Mouse (Mus musculus) limb, embryonic 10.5 days (tissue): Measurements from ENCODE around the gene Cyb561d2. TPM values are rescaled to one million over a fixed set of nuclear protein-coding genes. Genes with fewer than 3 reads are reported as not detected.
"Not testable (repeated sequence)": the region's sequence is repeated elsewhere in the genome, so short reads cannot be mapped to it uniquely, and the experiment has no call there.

ENCODE experiments used
- DNase-seq: peaks from one replicate; pipeline ENCODE4 v3.0.0-alpha.2; 2017; ENCODE audit warnings: low spot score
- H3K27ac ChIP-seq: fragments of 300-500 bp; sonication (generic); 2 replicates; pipeline ENCODE4 v1.5.1; 2016; ENCODE audit warnings: mild to moderate bottlenecking
- H3K27me3 ChIP-seq: fragments of 300-500 bp; sonication (generic); 2 replicates; pipeline ENCODE4 v1.6.1; 2016; ENCODE audit warnings: low read depth, mild to moderate bottlenecking; ENCODE audit not compliant: poor library complexity, severe bottlenecking
- H3K36me3 ChIP-seq: fragments of 300-500 bp; sonication (generic); 2 replicates; pipeline ENCODE4 v1.6.1; 2016; ENCODE audit warnings: mild to moderate bottlenecking, moderate library complexity
- H3K4me1 ChIP-seq: fragments of 300-500 bp; sonication (generic); 2 replicates; pipeline ENCODE4 v1.6.1; 2016
- H3K4me3 ChIP-seq: fragments of 300-500 bp; sonication (generic); 2 replicates; pipeline ENCODE4 v1.5.1; 2016; ENCODE audit warnings: mild to moderate bottlenecking, moderate library complexity
- H3K9me3 ChIP-seq: fragments of 300-500 bp; sonication (generic); replicated peaks from 2 replicates; pipeline ENCODE4 v1.6.1; 2016; ENCODE audit warnings: mild to moderate bottlenecking
- WGBS: fragments of 180-500 bp; shearing (Covaris S2); methylation state at CpG from one replicate; pipeline ENCODE4 v1.1.7; 2016; 5-methylcytosine and 5-hydroxymethylcytosine counted together
- polyA plus RNA-seq: library from polyadenylated mRNA; unstranded; fragments of >200 nt; fragmentation: Nextera tagmentation; extraction: Ambion mirVana; gene quantifications from 2 replicates; pipeline ENCODE4 v1.2.1, GENCODE M21; 2016

Gene Cyb561d2
- polyA plus RNA-seq, 1 experiment from 2014 or later: 13.2 TPM

DNA sequence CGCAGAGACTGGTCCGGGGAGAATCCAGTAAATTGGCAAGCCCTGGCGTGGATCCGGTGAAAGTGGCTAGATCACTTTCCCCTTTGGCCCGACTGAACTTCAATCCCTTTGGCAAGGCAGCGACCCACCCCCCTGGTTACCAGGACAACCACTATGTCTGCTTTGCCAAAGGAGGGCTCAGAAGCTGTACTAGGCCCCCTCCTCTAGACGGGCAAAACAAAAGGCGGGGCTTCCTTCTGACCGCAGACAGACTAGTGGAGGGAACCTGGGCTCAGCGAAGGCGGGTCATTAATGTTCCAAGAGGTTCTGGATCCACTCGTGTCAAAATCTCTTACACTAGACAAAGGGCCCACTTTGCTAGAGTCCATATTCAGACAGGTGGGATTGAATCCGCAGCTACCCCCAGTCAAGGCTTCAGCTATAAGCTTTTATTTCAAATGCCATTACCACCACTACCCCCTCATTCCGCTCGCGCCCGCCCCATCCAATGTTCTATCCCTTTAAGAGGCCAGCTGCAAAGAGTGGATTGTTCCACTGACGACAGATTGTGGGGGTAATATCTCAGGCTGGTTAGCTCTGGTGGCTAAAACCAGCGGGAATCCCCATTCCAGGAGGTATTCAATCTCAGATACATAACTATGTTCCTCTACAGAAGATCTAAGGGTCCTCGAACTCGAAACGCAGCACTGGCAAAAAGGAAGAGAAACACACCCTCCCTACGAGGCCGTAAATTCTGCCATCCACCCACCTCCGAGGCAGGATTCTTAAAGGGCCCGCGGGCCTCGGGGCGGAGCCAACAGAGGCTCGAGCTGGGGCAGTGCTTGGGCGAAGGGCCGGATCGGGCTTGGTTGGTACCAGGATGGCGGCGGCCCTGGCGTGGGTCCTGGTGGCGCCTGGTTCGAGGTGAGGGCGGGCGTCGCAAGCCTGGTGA lies 26.6 kb upstream of the Cyb561d2 start:
- Histone ChIP-seq H3K4me3 (peak overlapping the region; percentile 83), H3K36me3 (peaks cover 59% of the 10 kb centered on the region), H3K9me3 (no peaks in the 10 kb centered on the region), H3K4me1 (peaks cover 71% of the 10 kb centered on the region), H3K27ac (peak overlapping the region; percentile 96), H3K27me3 (no peaks in the 10 kb centered on the region)
- DNase-seq: peak; percentile 91
- WGBS: under 1% methylated on average over 41 of the region's 41 CpGs

DNA sequence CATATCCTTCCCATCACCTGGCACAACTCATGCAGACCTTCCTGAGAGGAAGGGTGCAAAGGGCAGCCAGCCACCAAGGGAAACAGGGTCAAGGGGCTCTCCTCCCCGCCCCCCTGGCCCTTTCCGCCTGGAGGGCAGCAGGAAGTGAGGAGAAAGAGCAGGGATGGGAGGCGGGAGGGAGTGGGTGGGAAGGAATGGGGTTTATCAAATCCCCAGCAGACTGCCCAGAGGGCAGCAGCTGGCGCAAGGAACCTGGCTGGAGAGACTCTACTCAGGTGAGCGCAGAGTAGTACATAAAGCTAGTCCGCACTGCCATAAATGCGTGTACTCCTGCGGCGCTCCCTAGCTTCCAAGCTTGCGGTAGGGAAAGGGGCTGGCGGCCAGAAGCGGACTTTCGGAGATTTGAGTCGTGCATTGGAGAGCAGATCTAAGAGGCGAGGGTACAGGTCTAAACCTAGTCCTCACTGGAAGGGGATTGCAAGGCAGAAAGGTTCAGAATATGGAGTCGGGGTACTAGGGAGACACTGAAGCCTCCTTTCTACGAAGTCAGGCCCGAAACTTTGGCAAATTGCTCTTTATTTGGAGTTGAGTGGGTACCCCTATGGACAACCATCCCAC lies 25.8 kb upstream of the Cyb561d2 start, which contains the start of gene Hyal2:
Hyal2 (plus strand) TSS at position 244 of the 618 bp plus-strand sequence.
- WGBS: 4% methylated on average over 18 of the region's 18 CpGs
- peak within 1 kb of the TSS; percentile 96 for H3K27ac ChIP-seq
- peaks cover 79% of the 10 kb centered on the region for H3K4me1 ChIP-seq
- H3K4me3 ChIP-seq: peak within 1 kb of the TSS; percentile 83
- H3K27me3 ChIP-seq: no peaks in the 10 kb centered on the region
- H3K36me3 ChIP-seq: peaks cover 52% of the 10 kb centered on the region
- peak; percentile 58 for DNase-seq
- no peaks in the 10 kb centered on the region for H3K9me3 ChIP-seq

DNA sequence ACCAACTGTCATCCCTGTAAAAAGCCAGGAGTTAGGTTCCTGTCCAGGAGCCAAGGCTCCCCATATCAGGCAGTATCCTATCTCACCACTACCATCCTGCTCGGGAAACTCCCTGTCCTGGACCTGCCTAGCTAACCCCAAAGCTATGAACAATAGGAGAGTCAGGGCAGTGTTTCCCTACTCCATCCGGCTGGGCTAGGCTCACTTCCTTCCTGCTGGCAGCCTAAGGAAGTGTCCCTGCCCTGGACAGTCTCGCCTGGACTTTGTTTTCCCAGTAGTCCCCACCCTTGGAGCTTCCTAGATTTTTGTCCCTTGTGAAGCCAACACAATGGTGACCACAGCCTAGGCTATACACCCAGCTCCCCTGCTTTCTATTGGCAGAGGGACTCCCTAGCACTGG lies 24.9 kb upstream of the Cyb561d2 start:
- Histone ChIP-seq H3K36me3 (peaks cover 52% of the 10 kb centered on the region), H3K4me3 (peak overlapping the region; percentile 83; the same call in 1 of the 2 replicates), H3K9me3 (no peaks in the 10 kb centered on the region), H3K27me3 (no peaks in the 10 kb centered on the region), H3K27ac (peak overlapping the region; percentile 96), H3K4me1 (peaks cover 83% of the 10 kb centered on the region)
- DNase-seq: no peak
- WGBS: 76% methylated on average over 3 of the region's 3 CpGs

GRCm38 (mm10) chr9:107566041-107566709 lies 24.2 kb upstream of the Cyb561d2 start:
- 62% methylated on average over 15 of the region's 15 CpGs for WGBS
- H3K4me3 ChIP-seq: no peak overlapping the region; the same call in 1 of the 2 replicates
- peak; percentile 84 for DNase-seq
- H3K27me3 ChIP-seq: no peaks in the 10 kb centered on the region
- 0 out of 2 replicates have a peak overlapping the region, but pooled peaks have one; percentile 22 for H3K27ac ChIP-seq
- H3K36me3 ChIP-seq: peaks cover 52% of the 10 kb centered on the region
- H3K4me1 ChIP-seq: peaks cover 82% of the 10 kb centered on the region
- H3K9me3 ChIP-seq: no peaks in the 10 kb centered on the region

DNA sequence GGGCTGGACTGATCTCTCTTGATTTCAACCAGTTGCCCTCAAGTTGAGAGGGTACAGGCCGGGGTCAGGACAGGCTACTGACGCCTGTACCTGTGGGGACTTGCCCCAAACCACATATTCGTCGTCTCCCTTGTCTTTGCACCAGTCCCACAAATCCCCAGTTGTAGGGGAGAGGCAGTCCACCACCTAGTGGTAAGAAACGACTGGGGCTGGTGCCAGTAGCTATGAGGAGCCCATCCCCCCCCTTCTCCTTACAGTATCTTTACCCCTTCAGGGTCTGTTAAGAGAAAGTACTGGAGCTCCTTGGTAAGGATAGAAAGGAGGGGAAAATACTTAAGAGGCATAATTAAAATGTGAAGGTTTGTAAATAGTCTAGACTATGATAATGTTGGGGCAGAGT lies 23.6 kb upstream of the Cyb561d2 start:
- H3K4me1 ChIP-seq: peaks cover 75% of the 10 kb centered on the region

GRCm38 (mm10) chr9:107563029-107563581 lies 21.1 kb upstream of the Cyb561d2 start, which contains the start of gene Tusc2:
Gene Tusc2 (plus strand): TSS chr9:107563255.
- peak within 1 kb of the TSS; percentile 83 for H3K27ac ChIP-seq
- WGBS: under 1% methylated on average over 46 of the region's 46 CpGs
- peaks cover 60% of the 10 kb centered on the region for H3K4me1 ChIP-seq
- H3K27me3 ChIP-seq: no peaks in the 10 kb centered on the region
- H3K9me3 ChIP-seq: no peaks in the 10 kb centered on the region
- H3K36me3 ChIP-seq: peaks cover 69% of the 10 kb centered on the region
- peak within 1 kb of the TSS; percentile 95 for H3K4me3 ChIP-seq
- DNase-seq: peak; percentile 97

More for the DNA sequence above, 23.6 kb upstream of the Cyb561d2 start:
- WGBS: 54% methylated on average over 5 of the region's 5 CpGs
- H3K9me3 ChIP-seq, H3K4me3 ChIP-seq, H3K27me3 ChIP-seq, DNase-seq: not testable (repeated sequence)
- peaks cover 52% of the 10 kb centered on the region for H3K36me3 ChIP-seq
- H3K27ac ChIP-seq: peak overlapping the region; percentile 31; the same call in 1 of the 2 replicates

- Histone ChIP-seq H3K9me3 (no peaks in the 10 kb centered on the region), H3K27me3 (no peaks in the 10 kb centered on the region), H3K4me3 (peak overlapping the region; percentile 83), H3K4me1 (peaks cover 53% of the 10 kb centered on the region), H3K27ac (no peak overlapping the region), H3K36me3 (peaks cover 50% of the 10 kb centered on the region)
- DNase-seq: no peak
- 88% methylated on average over 3 of the region's 3 CpGs for WGBS
Observed at GRCm38 (mm10) chr9:107556346-107556745, 14.4 kb upstream of the Cyb561d2 start.

DNA sequence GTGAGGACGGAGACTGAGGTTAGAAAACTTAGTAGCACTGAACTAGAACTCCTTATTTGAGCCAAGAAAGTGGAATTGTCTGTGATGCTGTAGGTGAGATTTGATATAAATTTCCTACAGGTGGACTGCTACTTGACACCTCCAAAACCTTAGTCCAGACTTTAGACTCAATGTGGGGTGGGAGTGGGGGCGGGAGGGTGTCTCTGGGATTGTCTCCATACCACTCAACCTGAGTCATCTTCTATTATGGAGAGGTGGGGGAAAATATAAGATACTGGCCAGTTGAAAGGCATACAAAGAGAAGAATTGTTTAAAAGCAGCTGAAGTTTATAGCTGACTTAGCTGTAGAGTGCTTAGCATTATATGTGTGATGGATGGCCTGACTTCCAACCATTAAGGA lies 13.7 kb upstream of the Cyb561d2 start:
- Histone ChIP-seq H3K9me3 (no peaks in the 10 kb centered on the region), H3K4me1 (peaks cover 59% of the 10 kb centered on the region), H3K27me3 (peaks cover 2% of the 10 kb centered on the region), H3K36me3 (peaks cover 44% of the 10 kb centered on the region), H3K4me3 (peak overlapping the region; percentile 83), H3K27ac (peak overlapping the region; percentile 93; the same call in 1 of the 2 replicates)
- no peak for DNase-seq
- 60% methylated on average over 2 of the region's 2 CpGs for WGBS

GRCm38 (mm10) chr9:107555031-107555457 lies 13.1 kb upstream of the Cyb561d2 start:
- Histone ChIP-seq H3K4me1 (peaks cover 65% of the 10 kb centered on the region), H3K9me3 (no peaks in the 10 kb centered on the region), H3K27me3 (peaks cover 9% of the 10 kb centered on the region), H3K36me3 (peaks cover 37% of the 10 kb centered on the region), H3K27ac (peak overlapping the region; percentile 93), H3K4me3 (peak overlapping the region; percentile 83)
- DNase-seq: no peak
- under 1% methylated on average over 23 of the region's 23 CpGs for WGBS

DNA sequence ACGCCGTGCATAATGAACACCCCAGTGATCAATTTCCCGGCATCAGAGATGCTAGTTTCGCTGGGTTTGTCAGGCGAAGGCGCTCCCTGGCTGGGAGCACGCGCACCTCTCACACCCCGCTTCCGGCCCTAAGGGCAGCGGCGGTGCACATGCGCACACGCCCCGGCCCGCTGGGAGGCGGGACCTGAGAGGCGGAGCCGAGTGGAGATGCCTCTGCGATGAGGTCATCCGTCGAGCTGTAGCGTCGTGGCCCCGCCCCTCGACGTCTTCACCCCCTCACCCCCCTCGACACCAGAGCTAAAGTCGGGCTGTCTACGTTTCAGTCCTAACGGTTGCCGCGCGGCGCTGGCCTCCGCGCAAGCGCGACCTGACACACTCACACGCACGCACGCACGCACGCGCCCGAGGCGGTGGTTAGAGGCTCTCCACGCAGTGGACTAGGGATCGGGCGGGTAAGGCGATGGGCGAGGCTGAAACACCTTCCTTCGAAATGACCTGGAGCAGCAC lies 12.4 kb upstream of the Cyb561d2 start:
- Histone ChIP-seq H3K27ac (peak overlapping the region; percentile 93), H3K36me3 (peaks cover 30% of the 10 kb centered on the region), H3K27me3 (peaks cover 15% of the 10 kb centered on the region), H3K4me1 (peaks cover 71% of the 10 kb centered on the region), H3K9me3 (no peaks in the 10 kb centered on the region), H3K4me3 (peak overlapping the region; percentile 83)
- DNase-seq: peak; percentile 96
- WGBS: under 1% methylated on average over 53 of the region's 53 CpGs

- peak overlapping the region; percentile 93 for H3K27ac ChIP-seq
- DNase-seq: no peak
- H3K36me3 ChIP-seq: peaks cover 24% of the 10 kb centered on the region
- WGBS: 5% methylated on average over 37 of the region's 37 CpGs
- H3K27me3 ChIP-seq: peaks cover 21% of the 10 kb centered on the region
- H3K9me3 ChIP-seq: no peaks in the 10 kb centered on the region
- peaks cover 72% of the 10 kb centered on the region for H3K4me1 ChIP-seq
- H3K4me3 ChIP-seq: peak overlapping the region; percentile 83
Observed at GRCm38 (mm10) chr9:107553541-107554318, 11.7 kb upstream of the Cyb561d2 start.
